ENCODE assay signal across 30 mouse cellular contexts in genomic region chr1:73764611-73765333, GRCm38 (mm10).
A peak's percentile ranks its signal among the peaks of the same experiment; 100 is the strongest.
DNase-seq lines count a peak whose midpoint lies in the region; ATAC-seq and TF ChIP-seq lines count a peak whose summit lies in the region.
"Had no signal": no experiment of that assay in that cellular context is flagged by ENCODE, and none has a peak within 500 bp of the region (broad histone marks: within the 10 kb centered on the region; RNA-seq: fewer than 3 reads in every experiment).

No protein-coding gene starts in this region.

- no peaks in the 10 kb centered on the region for H3K4me1 ChIP-seq in hindbrain, embryonic 12.5 days
- 0 out of 2 replicates have a peak, but pooled peaks cover 2% of the 10 kb centered on the region for H3K4me1 ChIP-seq in hindbrain, embryonic 10.5 days (replicated peaks)
- H3K4me1 ChIP-seq in embryonic facial prominence, embryonic 14.5 days (ENCODE audit: control insufficient read depth, insufficient read depth, low read length), result no peaks in the 10 kb centered on the region
- peaks cover 5% of the 10 kb centered on the region; the same call in 1 of the 2 replicates for H3K4me1 ChIP-seq in limb, embryonic 12.5 days (replicated peaks)
- H3K4me1 ChIP-seq: intestine, embryonic 15.5 days; lung, embryonic 15.5 days; midbrain, embryonic 12.5 days; neural tube, embryonic 15.5 days; stomach, embryonic 15.5 days had no signal

- no peak overlapping the region for H3K9ac ChIP-seq in hindbrain, embryonic 12.5 days
- H3K9ac ChIP-seq in embryonic facial prominence, embryonic 14.5 days (ENCODE audit: low read depth, low read length), result no peak overlapping the region
- no peak overlapping the region for H3K9ac ChIP-seq in limb, embryonic 12.5 days (replicated peaks)
- H3K9ac ChIP-seq: embryonic facial prominence, embryonic 13.5 days; forebrain, embryonic 12.5 days; heart, embryonic 13.5 days; intestine, embryonic 15.5 days; lung, embryonic 15.5 days; midbrain, embryonic 12.5 days; neural tube, embryonic 15.5 days; stomach, embryonic 15.5 days had no signal

- H3K9me3 ChIP-seq in hindbrain, embryonic 12.5 days (replicated peaks), result no peaks in the 10 kb centered on the region
- no peaks in the 10 kb centered on the region for H3K9me3 ChIP-seq in hindbrain, embryonic 10.5 days
- H3K9me3 ChIP-seq in embryonic facial prominence, embryonic 14.5 days (ENCODE audit: control insufficient read depth, low read length), result no peaks in the 10 kb centered on the region
- no peaks in the 10 kb centered on the region for H3K9me3 ChIP-seq in limb, embryonic 12.5 days
- H3K9me3 ChIP-seq: embryonic facial prominence, embryonic 13.5 days; forebrain, embryonic 12.5 days; heart, embryonic 13.5 days; intestine, embryonic 15.5 days; lung, embryonic 15.5 days; midbrain, embryonic 12.5 days; neural tube, embryonic 15.5 days; stomach, embryonic 15.5 days had no signal

- no peak for DNase-seq in hindbrain, embryonic 10.5 days (ENCODE audit: low spot score)
- DNase-seq in brain, embryonic 14.5 days (ENCODE audit: low read depth), result peak; percentile 29
- peak; percentile 81 for DNase-seq in embryonic facial prominence, embryonic 14.5 days (ENCODE audit: low spot score)
- no peak for DNase-seq in gastrocnemius, adult 18-20 months (ENCODE audit: low spot score)
- DNase-seq in c-Kit-positive CD71-positive TER-119-positive erythroid progenitor cells, embryonic 14.5 days (ENCODE audit: low spot score), result no peak
- DNase-seq: adrenal gland, postnatal 25 days; B cell, adult 2 months; cerebellum, adult 2 months; cerebellum, postnatal 14 days; gastrocnemius, adult 2 months; gastrocnemius, postnatal 36 days; heart, adult 2 months; heart, postnatal 10 days; kidney, adult 2 months; kidney, postnatal 4 days; lung, postnatal 36 days; right cerebral cortex, postnatal 25 days; thymus, postnatal 14 days had no signal

- ATAC-seq in hindbrain, embryonic 12.5 days (ENCODE audit: low FRiP score), result no peak; the same call in 1 of the 2 replicates
- ATAC-seq in embryonic facial prominence, embryonic 14.5 days (ENCODE audit: low read depth), result peak; percentile 67; the same call in 1 of the 2 replicates
- peak; percentile 59; the same call in 1 of the 2 replicates for ATAC-seq in limb, embryonic 12.5 days (ENCODE audit: insufficient number of reproducible peaks, insufficient read depth, low FRiP score, low TSS enrichment, low read depth)
- ATAC-seq: intestine, embryonic 15.5 days had no signal

- TF ChIP-seq POLR2A in brain, embryonic 14.5 days (IDR thresholded peaks at IDR 0.05; ENCODE audit: borderline replicate concordance, extremely low read depth, insufficient read depth, insufficient read length, poor library complexity, severe bottlenecking), result no peak

- no peak overlapping the region for H3K4me2 ChIP-seq in hindbrain, embryonic 12.5 days (replicated peaks)
- H3K4me2 ChIP-seq in embryonic facial prominence, embryonic 14.5 days (ENCODE audit: low read depth, low read length), result no peak overlapping the region
- H3K4me2 ChIP-seq in limb, embryonic 12.5 days, result no peak overlapping the region
- H3K4me2 ChIP-seq: embryonic facial prominence, embryonic 13.5 days; forebrain, embryonic 12.5 days; heart, embryonic 13.5 days; intestine, embryonic 15.5 days; liver, embryonic 11.5 days; lung, embryonic 15.5 days; midbrain, embryonic 12.5 days; neural tube, embryonic 15.5 days; stomach, embryonic 15.5 days had no signal

- no peaks in the 10 kb centered on the region for H3K36me3 ChIP-seq in hindbrain, embryonic 12.5 days
- H3K36me3 ChIP-seq in hindbrain, embryonic 10.5 days, result no peaks in the 10 kb centered on the region
- H3K36me3 ChIP-seq in embryonic facial prominence, embryonic 14.5 days (ENCODE audit: control insufficient read depth, insufficient read depth, low read length), result no peaks in the 10 kb centered on the region
- no peaks in the 10 kb centered on the region for H3K36me3 ChIP-seq in limb, embryonic 12.5 days
- H3K36me3 ChIP-seq: embryonic facial prominence, embryonic 13.5 days; forebrain, embryonic 12.5 days; heart, embryonic 13.5 days; intestine, embryonic 15.5 days; lung, embryonic 15.5 days; midbrain, embryonic 12.5 days; neural tube, embryonic 15.5 days; stomach, embryonic 15.5 days had no signal

- WGBS in hindbrain, embryonic 12.5 days, result 57% methylated on average over 5 of the region's 5 CpGs
- 66% methylated on average over 5 of the region's 5 CpGs for WGBS in hindbrain, embryonic 10.5 days
- 40% methylated on average over 5 of the region's 5 CpGs for WGBS in embryonic facial prominence, embryonic 14.5 days
- 28% methylated on average over 5 of the region's 5 CpGs for WGBS in limb, embryonic 12.5 days

- peak overlapping the region; percentile 44 for H3K27ac ChIP-seq in hindbrain, embryonic 12.5 days
- no peak overlapping the region for H3K27ac ChIP-seq in hindbrain, embryonic 10.5 days
- no peak overlapping the region for H3K27ac ChIP-seq in embryonic facial prominence, embryonic 14.5 days (replicated peaks; ENCODE audit: low read depth, low read length)
- no peak overlapping the region for H3K27ac ChIP-seq in limb, embryonic 12.5 days
- H3K27ac ChIP-seq: embryonic facial prominence, embryonic 13.5 days; forebrain, embryonic 12.5 days; gastrocnemius, adult 2 months; heart, adult 2 months; heart, embryonic 13.5 days; intestine, embryonic 15.5 days; lung, embryonic 15.5 days; midbrain, embryonic 12.5 days; neural tube, embryonic 15.5 days; stomach, embryonic 15.5 days had no signal

- no peak for TF ChIP-seq CTCF in brain, embryonic 14.5 days (IDR thresholded peaks at IDR 0.05; ENCODE audit: borderline replicate concordance, extremely low read depth, insufficient read depth, insufficient read length)

- H3K4me3 ChIP-seq in hindbrain, embryonic 12.5 days, result no peak overlapping the region
- no peak overlapping the region for H3K4me3 ChIP-seq in hindbrain, embryonic 10.5 days
- no peak overlapping the region for H3K4me3 ChIP-seq in embryonic facial prominence, embryonic 14.5 days (ENCODE audit: low read depth, low read length)
- no peak overlapping the region for H3K4me3 ChIP-seq in limb, embryonic 12.5 days (replicated peaks)
- H3K4me3 ChIP-seq: embryonic facial prominence, embryonic 13.5 days; erythroblast, embryonic 14.5 days; forebrain, embryonic 12.5 days; gastrocnemius, adult 2 months; heart, adult 2 months; heart, embryonic 13.5 days; intestine, embryonic 15.5 days; lung, embryonic 15.5 days; midbrain, embryonic 12.5 days; neural tube, embryonic 15.5 days; stomach, embryonic 15.5 days had no signal

- H3K27me3 ChIP-seq in hindbrain, embryonic 12.5 days, result no peaks in the 10 kb centered on the region
- H3K27me3 ChIP-seq in hindbrain, embryonic 10.5 days (ENCODE audit: insufficient read depth, poor library complexity, severe bottlenecking), result no peaks in the 10 kb centered on the region
- no peaks in the 10 kb centered on the region for H3K27me3 ChIP-seq in embryonic facial prominence, embryonic 14.5 days (replicated peaks; ENCODE audit: control insufficient read depth, insufficient read depth, low read length)
- H3K27me3 ChIP-seq in limb, embryonic 12.5 days, result no peaks in the 10 kb centered on the region
- H3K27me3 ChIP-seq: embryonic facial prominence, embryonic 13.5 days; forebrain, embryonic 12.5 days; heart, embryonic 13.5 days; intestine, embryonic 15.5 days; lung, embryonic 15.5 days; midbrain, embryonic 12.5 days; neural tube, embryonic 15.5 days; stomach, embryonic 15.5 days had no signal

Comparison
In these comparisons a context has a peak if more than half of its experiments do, and no peak if none do; other contexts are left out.
1. DNase-seq: peak in brain, embryonic 14.5 days (single experiment) and embryonic facial prominence, embryonic 14.5 days (single experiment); none in hindbrain, embryonic 10.5 days (single experiment), gastrocnemius, adult 18-20 months (single experiment) and c-Kit-positive CD71-positive TER-119-positive erythroid progenitor cells, embryonic 14.5 days (single experiment).